Mouse (Mus musculus) myocyte (in vitro differentiated cells): ENCODE results near the gene Kif1b.

ENCODE experiments used
- MAX ChIP-seq: IDR thresholded peaks from one replicate; pipeline ENCODE4 v1.6.1; 2011; ENCODE audit warnings: low read depth, mild to moderate bottlenecking, control low read depth
- MYOD1 ChIP-seq, 3 experiments: IDR thresholded peaks; one replicate each; pipeline ENCODE4 v1.6.1; 2011; ENCODE audit warnings: control low read depth in 2 of 3, low read depth in 2 of 3, mild to moderate bottlenecking in 2 of 3, moderate library complexity in 1 of 3; ENCODE audit not compliant: insufficient read length in 2 of 3, control insufficient read depth in 1 of 3
- POLR2A ChIP-seq: IDR thresholded peaks from one replicate; pipeline ENCODE4 v1.6.1; 2011; ENCODE audit warnings: low read depth, mild to moderate bottlenecking, control low read depth, moderate library complexity; ENCODE audit not compliant: insufficient read length
- POLR2AphosphoS2 ChIP-seq: IDR thresholded peaks from one replicate; pipeline ENCODE4 v1.6.1; 2011; ENCODE audit warnings: low read depth, control low read depth; ENCODE audit not compliant: insufficient read length
- REST ChIP-seq: IDR thresholded peaks from one replicate; pipeline ENCODE4 v1.6.1; 2011; ENCODE audit warnings: mild to moderate bottlenecking, control low read depth, moderate library complexity; ENCODE audit not compliant: insufficient read depth, insufficient read length
- TCF12 ChIP-seq: IDR thresholded peaks from one replicate; pipeline ENCODE4 v1.6.1; 2011; ENCODE audit warnings: mild to moderate bottlenecking, control low read depth; ENCODE audit not compliant: poor library complexity, insufficient read depth, severe bottlenecking
- TCF3 ChIP-seq: IDR thresholded peaks from one replicate; pipeline ENCODE4 v1.6.1; 2011; ENCODE audit warnings: low read depth, control low read depth; ENCODE audit not compliant: insufficient read length
- USF1 ChIP-seq: IDR thresholded peaks from one replicate; pipeline ENCODE4 v1.6.1; 2011; ENCODE audit warnings: low read depth, mild to moderate bottlenecking, control low read depth, moderate library complexity

- no peak for TF ChIP-seq POLR2A
- TF ChIP-seq MAX, result no peak
- TF ChIP-seq MYOD1 (IDR thresholded peaks at IDR 0.05; ENCODE audit: control insufficient read depth in 1 of 3, insufficient read length in 2 of 3, low read depth in 2 of 3), result no peak
- TF ChIP-seq REST, result no peak
- no peak for TF ChIP-seq USF1
- TF ChIP-seq POLR2AphosphoS2, result no peak
- TF ChIP-seq TCF3, result no peak
- TF ChIP-seq TCF12, result no peak
Measured at GRCm38 (mm10) chr4:149264895-149265294, 42.6 kb downstream of the Kif1b start.
